Mouse (Mus musculus) cerebellum, postnatal 25 days (tissue): Measurements from ENCODE around the gene 4930404N11Rik.

ENCODE experiments used
- DNase-seq, 2 experiments: peaks; one replicate each; pipeline ENCODE4 v3.0.0; 2021; ENCODE audit warnings: mixed read lengths in 2 of 2

Gene 4930404N11Rik

DNA sequence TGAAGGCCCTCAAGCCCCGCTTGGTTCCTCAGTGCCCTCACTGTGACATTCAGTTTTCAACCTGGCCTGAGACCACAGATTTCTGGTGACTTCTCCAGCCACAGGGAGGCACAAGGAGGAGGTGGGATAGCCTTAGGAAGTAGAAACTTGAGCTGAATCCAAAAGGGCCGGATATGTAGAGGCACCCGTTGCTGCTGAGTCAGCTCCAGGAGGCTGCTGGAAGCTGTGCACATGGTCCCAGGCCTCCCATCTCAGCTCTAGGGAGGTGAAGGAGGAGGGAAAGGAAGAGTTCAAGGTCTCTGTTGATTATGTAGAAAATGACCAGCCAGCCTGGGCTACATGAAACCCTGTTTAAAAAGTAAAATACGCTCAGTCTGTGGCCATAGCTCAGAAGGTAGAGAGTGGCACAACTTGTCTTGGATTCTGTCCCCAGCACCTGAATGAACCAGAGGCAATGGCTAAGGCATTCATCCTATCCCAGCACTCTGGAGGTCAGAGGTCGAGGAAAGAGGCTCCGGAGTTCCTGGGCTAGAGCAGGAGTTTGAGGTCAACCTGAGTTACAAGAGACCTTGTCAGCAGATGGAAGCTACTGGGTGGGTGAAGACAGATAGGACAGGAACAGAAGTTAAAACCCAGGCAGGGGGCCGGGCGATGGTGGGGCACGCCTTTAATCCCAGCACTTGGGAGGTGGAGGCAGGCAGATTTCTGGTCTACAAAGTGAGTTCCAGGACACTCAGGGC is 10.7 kb downstream of the 4930404N11Rik start:
- DNase-seq: no peak

GRCm38 (mm10) chr10:81351678-81352291 is 13.8 kb downstream of the 4930404N11Rik start:
- no peak for DNase-seq

GRCm38 (mm10) chr10:81350351-81351063 is 15.1 kb downstream of the 4930404N11Rik start, which contains the start of gene Hmg20b:
Gene Hmg20b, minus strand, starts transcription at chr10:81350480.
- DNase-seq: peak; percentile 100

- DNase-seq: no peak
Measured at GRCm38 (mm10) chr10:81349961-81350350, 15.7 kb downstream of the 4930404N11Rik start.

DNA sequence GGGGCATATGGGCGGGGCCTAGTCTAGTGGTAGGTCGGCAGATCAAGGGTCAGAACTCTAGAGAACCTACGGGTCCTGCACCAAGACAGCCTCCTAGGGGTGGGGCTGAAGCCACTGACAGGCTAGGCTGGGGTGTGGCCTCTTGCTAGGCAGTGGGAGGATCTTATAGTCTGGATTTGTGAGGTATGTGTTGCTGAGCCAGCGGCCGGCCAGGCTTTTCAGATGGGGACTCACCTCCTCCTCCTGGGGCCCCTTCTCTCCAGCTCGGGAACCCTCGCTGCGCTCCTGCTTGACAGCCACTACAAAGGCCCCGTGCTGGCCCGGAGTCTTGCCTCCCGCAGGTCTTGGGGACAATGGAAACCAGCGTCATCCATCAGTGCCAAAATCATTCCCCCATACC is 16.5 kb downstream of the 4930404N11Rik start:
- DNase-seq: no peak

- DNase-seq: peak in 1 of 2 experiments; percentile 64
Measured at GRCm38 (mm10) chr10:81346453-81347067, 19.1 kb downstream of the 4930404N11Rik start.

DNA sequence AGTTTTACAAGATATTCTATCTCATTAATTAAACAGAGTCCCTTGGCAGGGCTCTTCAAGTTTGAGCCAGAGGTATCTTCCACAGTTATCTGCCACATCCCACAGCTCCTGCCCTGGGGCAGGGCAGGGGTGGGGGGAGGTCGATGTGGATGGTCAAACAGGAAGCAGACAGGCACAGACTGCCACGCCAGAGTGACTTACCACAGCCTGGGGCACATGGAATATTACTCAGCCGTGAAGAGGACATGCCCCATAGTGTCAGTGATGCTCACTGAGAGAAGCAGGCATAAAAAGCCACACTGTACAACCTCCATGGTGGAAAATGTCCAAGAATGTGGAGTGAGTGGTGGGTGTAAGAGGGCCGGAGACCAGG is 20.5 kb downstream of the 4930404N11Rik start:
- no peak for DNase-seq

DNA sequence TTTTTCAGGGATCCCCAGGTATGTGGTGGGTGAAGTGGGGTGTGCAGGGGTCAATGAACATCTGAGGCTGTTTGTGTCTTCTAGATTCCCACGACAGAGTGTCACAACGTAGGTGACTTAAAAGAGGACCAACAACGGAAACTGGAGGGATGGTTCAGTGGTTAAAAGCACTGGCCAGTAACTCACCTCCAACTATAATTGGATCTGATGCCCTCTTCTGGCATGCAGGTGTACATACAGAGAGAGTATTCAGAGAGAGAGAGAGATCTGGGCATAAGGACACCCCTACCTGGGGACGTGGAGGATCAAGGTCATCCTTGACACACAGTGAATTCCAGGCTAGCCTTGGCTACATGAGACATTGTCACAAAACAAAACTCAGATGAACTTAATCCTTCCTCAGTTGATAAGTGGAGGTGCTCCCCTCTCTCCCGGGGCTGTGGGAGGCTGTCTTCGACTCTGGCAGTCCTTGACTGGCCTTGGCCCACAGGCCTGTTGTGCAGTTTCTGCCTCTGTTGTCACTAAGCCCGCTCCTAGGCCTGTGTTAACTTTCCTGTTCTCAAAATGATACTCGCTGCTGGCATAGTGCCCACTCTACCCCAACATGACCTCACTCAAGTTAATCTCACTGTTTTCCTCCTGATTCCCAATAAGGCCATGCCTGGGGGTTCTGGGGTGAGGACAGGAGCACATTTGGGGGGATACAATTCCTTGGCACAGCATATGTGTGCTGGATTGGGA is 21.0 kb downstream of the 4930404N11Rik start:
- no peak for DNase-seq

DNA sequence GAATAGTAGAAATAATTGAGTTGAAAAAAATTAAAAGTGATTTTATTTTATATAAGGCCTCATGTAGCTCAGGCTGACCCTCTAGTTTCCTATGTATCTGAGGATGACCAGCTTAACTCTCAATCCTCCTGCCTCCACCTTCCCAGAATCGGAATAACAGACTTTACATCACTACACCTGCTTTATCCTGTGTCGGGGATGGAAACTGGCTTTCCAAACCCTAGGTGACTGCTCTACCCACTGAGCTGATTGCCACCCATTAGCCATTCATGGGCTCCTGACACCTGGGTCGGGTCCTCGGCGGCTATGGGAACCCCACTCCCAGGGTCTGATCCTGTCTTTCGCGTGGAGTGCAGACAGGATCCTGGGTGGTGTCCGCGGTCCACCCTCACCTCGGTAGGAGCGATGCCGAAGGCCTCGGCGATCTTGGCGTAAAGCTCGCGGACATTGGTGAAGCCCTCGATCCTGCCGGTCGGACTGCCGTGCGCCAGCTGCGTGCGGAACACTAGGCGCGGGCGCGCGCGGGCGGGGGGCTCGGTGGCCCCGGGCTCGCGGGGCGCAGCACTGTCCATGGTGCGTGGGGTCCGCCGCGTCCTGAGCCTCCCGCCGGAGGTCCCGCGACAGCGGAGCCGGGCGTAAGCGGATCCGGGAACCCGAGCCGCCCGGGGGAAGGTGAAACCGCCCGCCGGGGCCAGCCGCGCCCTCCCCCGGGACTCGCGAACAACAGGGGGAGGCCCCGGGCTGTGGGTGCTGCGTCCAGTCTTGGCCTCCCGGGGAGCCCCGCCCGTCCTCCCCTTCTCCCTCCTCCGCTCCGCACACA is 22.7 kb downstream of the 4930404N11Rik start, which contains the start of gene Gipc3:
Gene Gipc3 (minus strand): TSS at position 581 of the 820 bp plus-strand sequence.
- no peak for DNase-seq

- DNase-seq: peak; percentile 70 to 86
Measured at GRCm38 (mm10) chr10:81341333-81341949, 24.2 kb downstream of the 4930404N11Rik start.

DNA sequence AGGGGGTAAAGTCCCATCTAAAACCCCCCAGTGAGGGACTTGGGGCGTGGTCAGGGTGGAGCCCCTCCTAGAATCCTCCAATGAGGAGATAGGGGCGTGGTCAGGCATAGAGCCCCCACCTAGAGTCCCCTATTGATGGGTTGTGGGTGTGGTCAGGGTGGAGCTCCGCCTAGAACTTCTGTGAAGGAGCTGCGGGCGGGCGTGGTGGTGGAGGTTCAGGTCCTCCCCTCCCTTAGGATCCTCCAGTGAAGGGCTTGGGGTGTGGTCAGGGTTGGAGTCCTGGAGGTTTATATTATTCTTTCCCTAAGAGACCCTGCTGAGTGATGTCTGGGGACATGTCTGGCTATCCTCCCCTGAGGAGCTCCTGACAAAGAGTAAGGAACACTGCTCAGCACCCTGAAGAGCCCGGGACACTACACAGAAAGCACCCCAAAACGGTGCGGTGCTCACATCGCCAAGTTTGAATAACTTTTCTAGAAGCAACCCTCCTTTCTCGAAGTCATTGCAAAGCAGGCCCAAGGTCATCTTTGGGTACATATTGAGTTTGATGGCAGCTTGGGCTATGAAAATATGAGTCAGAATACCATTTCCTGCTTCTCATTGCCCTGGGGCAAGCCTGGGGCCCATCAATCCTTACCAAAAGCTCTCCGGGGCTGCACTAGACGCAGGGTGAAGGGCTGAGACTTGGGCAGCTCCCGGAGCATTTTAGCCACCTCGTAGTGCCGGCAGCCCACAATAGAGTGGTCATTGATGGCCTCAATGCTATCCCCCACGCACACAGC is 24.9 kb downstream of the 4930404N11Rik start:
- no peak for DNase-seq

DNA sequence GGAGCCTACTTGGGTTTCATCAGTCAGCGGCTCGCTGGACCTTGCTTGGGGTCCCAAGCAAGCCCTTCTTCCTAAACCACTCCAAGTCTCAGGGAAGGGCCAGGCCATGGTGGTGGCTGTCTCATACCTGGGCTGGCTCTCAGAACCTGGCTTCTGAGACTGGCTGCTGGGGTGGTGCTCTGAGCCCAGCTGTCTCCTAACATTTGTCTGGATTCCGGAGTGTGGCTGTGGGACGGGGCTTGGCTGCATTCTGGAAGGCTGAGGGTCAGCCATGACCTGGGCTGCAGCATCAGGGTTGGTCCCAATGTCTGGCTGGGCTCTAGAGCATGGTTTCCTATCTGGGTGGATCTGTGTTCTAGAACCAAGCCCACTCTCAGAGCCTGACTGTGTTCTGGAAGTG is 29.1 kb downstream of the 4930404N11Rik start:
- DNase-seq: no peak

- DNase-seq: no peak
Measured at GRCm38 (mm10) chr10:81335393-81336340, 29.9 kb downstream of the 4930404N11Rik start.

GRCm38 (mm10) chr10:81334324-81334723 is 31.3 kb downstream of the 4930404N11Rik start:
- no peak for DNase-seq

DNA sequence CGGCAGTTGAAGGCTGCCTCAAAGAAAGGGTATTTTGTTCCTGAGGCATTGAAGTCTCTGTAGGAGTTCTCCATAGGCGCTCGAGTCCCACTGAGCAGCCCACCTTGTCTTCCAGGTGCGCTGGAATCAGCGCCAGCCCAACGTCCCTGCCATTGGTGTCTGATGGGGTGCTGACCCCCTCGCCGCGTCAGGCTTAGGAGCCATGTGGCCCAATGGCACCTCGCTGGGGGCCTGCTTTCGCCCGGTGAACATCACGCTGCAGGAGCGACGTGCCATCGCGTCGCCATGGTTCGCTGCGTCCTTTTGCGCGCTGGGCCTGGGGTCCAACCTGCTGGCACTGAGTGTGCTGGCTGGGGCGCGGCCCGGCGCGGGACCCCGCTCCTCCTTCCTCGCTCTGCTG is 33.3 kb downstream of the 4930404N11Rik start:
- no peak for DNase-seq

DNA sequence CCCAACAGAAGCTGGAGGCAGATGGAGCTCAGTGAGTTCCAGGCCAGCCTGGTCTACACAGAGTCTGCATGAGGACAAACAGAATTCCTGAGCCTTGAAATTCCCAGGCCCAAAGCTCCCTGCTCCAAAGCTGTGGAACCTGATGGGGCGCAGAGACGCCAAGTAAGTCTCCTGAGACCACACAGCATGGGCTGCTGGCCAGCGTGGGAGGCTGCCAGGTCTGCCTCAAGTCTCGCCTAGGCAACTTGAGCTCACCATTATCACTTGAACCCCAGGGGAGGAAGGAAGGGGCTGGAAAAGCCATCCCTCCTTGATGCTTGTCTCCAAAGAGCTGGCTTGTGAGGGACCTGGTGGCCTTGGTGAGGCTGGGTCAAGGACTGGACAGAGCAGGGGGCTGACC is 35.6 kb downstream of the 4930404N11Rik start:
- DNase-seq: no peak

DNA sequence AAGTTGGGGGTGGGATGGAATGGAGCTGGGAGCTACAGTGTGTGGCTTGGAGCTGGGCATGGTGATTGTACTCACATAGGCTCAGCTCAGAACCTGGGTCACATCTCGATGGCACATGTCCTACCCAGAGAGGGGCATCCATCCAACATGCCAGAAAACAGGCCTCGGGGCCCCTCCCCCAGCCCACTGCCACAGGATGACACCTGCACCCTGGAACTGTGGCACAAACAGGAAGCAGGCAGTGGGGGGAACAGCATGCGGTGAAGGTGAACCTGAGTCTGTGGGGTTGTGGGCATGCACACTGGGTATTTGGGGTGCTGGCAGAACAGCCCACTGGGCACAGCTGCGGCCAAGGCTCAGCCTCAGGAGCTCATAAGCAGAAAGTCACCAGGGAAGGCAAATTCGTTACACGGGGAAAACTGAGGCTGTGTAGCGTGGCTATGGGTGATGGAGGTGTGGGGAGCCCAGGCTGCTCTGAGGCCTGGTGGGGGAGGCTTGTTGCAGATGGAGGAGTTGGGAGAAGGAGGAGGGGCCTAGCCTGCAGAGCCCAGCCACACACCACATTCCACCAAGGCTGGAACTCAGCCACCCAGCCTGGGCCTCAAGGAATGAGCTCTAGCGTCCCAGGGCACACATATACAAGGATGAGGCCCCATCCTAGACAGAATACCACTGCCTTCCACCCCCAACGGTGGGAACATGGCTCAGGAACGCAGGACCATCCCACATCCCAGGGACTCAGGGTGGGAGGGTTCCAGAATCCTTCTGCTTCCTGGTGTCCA is 36.2 kb downstream of the 4930404N11Rik start:
- no peak for DNase-seq

DNA sequence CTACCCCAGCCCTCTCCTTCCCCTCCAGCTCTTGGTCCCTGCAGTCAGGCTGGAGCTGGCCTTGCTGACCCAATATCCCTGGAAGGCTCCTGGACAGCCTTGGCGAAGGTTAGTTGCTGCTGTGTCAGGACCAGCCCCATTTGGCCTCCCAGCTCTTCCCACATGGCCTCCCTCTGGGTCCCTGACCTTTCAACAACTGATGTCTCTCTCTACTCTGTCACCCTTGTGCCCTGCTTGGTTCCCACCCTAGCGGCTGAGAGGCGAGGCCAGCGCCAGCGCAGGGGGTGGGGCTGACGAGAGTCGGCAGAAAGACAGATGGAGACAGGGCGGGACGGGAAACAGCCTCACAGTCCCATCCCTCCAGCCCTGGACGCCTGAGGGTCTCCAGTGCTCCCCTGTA is 37.2 kb downstream of the 4930404N11Rik start, which contains the start of gene Tbxa2r:
Gene Tbxa2r (plus strand): TSS at position 346 of the 400 bp plus-strand sequence.
- DNase-seq: peak in 1 of 2 experiments; percentile 44
